Mouse (Mus musculus): Measurements from ENCODE around the gene Zbtb44. TPM values are rescaled to one million over a fixed set of nuclear protein-coding genes. Genes with fewer than 3 reads are reported as not detected.
A peak's percentile ranks its signal among the peaks of the same experiment; 100 is the strongest.

The Zbtb44 gene
- polyA plus RNA-seq, 1 experiment: 98.2 TPM

DNA sequence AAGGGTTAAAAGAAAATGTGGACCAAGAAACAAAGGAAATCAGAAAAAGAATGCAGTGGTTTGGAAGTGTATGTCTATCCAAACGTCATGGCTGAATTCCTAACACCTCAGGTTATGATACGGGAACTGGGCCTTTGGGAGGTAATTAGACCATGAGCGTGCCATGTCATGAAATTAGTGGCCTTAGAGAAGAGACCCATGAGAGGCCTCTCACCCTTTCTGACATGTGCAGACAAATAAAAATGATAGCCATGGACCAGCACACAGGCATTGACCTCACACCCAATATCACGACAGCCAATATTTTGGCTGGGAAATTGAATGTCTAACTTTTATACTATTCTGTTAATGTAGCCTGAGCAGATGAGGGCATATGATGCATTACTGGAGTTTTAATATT lies 27.9 kb upstream of the Zbtb44 start:
- H3K4me1 ChIP-seq (ENCODE audit: control insufficient read depth, insufficient read depth, low read length): no peaks in the 10 kb centered on the region
- TF ChIP-seq EP300 (IDR thresholded peaks at IDR 0.05; ENCODE audit: insufficient read depth, low read depth, low read length) (no peak), CTCF (IDR thresholded peaks at IDR 0.05; ENCODE audit: low read depth, low read length) (no peak), POLR2A (IDR thresholded peaks at IDR 0.05; ENCODE audit: insufficient read depth, low read length) (no peak)
- no peaks in the 10 kb centered on the region for H3K27me3 ChIP-seq (ENCODE audit: control insufficient read depth, insufficient read depth, low read length, poor library complexity, severe bottlenecking)
- H3K36me3 ChIP-seq (ENCODE audit: control insufficient read depth, insufficient read depth, low read length, poor library complexity, severe bottlenecking): no peaks in the 10 kb centered on the region
- H3K9me3 ChIP-seq (replicated peaks; ENCODE audit: control insufficient read depth, insufficient read depth, low read length, poor library complexity, severe bottlenecking): no peaks in the 10 kb centered on the region
- H3K9ac ChIP-seq (ENCODE audit: low read depth, poor library complexity, severe bottlenecking): no peak overlapping the region
- no peak overlapping the region for H3K27ac ChIP-seq (ENCODE audit: insufficient read depth, low read length)
- H3K4me3 ChIP-seq (ENCODE audit: low read depth, low read length): no peak overlapping the region

DNA sequence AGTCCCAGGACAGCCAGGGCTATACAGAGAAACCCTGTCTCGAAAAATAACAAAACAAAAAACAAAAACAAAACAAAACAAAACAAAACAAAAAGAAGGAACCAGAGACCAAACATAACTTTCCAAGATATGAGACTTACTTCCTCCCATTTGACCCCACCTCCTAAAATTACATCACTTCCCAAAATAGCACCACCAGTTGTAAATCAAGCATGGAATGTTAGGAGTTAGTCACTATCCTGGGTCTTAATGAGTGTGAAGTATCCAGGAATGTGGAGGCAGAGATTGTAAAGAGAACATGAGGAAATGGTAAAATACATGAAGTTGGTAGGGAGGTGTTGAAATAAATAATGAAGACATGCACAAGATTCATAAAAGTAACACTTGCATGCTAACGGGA lies 21.1 kb upstream of the Zbtb44 start:
- peak overlapping the region; percentile 11; the same call in 1 of the 2 replicates for H3K9ac ChIP-seq (ENCODE audit: low read depth, poor library complexity, severe bottlenecking)
- no peaks in the 10 kb centered on the region for H3K36me3 ChIP-seq (ENCODE audit: control insufficient read depth, insufficient read depth, low read length, poor library complexity, severe bottlenecking)
- no peak overlapping the region for H3K4me3 ChIP-seq (ENCODE audit: low read depth, low read length)
- peak overlapping the region; percentile 90 for H3K27ac ChIP-seq (ENCODE audit: insufficient read depth, low read length)
- peaks cover 9% of the 10 kb centered on the region for H3K4me1 ChIP-seq (ENCODE audit: control insufficient read depth, insufficient read depth, low read length)
- H3K27me3 ChIP-seq (ENCODE audit: control insufficient read depth, insufficient read depth, low read length, poor library complexity, severe bottlenecking): no peaks in the 10 kb centered on the region
- TF ChIP-seq EP300 (IDR thresholded peaks at IDR 0.05; ENCODE audit: insufficient read depth, low read depth, low read length) (no peak), CTCF (IDR thresholded peaks at IDR 0.05; ENCODE audit: low read depth, low read length) (no peak), POLR2A (IDR thresholded peaks at IDR 0.05; ENCODE audit: insufficient read depth, low read length) (no peak)
- no peaks in the 10 kb centered on the region for H3K9me3 ChIP-seq (replicated peaks; ENCODE audit: control insufficient read depth, insufficient read depth, low read length, poor library complexity, severe bottlenecking)

DNA sequence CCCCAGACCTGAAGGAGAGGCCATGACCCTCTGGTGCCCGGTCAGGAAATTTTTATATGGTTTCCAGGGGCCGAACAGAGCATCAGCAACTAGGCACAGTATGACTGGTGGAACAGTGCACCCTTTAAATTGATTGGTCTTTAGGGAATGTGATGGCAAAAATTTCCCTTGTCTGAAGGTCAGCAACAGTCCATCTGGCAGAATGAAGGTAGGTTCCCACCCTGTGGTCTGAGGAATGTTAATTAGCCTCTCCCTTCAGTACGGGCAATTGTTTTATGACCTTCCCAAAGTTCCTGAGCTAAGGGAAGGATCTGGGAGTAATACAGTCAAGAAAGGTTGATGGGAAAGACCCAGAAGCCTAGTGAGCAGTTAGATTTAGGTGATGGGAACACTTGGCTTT lies 20.4 kb upstream of the Zbtb44 start:
- H3K36me3 ChIP-seq (ENCODE audit: control insufficient read depth, insufficient read depth, low read length, poor library complexity, severe bottlenecking): no peaks in the 10 kb centered on the region
- peak overlapping the region; percentile 11; the same call in 1 of the 2 replicates for H3K9ac ChIP-seq (ENCODE audit: low read depth, poor library complexity, severe bottlenecking)
- no peak overlapping the region for H3K4me3 ChIP-seq (ENCODE audit: low read depth, low read length)
- no peaks in the 10 kb centered on the region for H3K9me3 ChIP-seq (replicated peaks; ENCODE audit: control insufficient read depth, insufficient read depth, low read length, poor library complexity, severe bottlenecking)
- peak overlapping the region; percentile 90 for H3K27ac ChIP-seq (ENCODE audit: insufficient read depth, low read length)
- peaks cover 10% of the 10 kb centered on the region for H3K4me1 ChIP-seq (ENCODE audit: control insufficient read depth, insufficient read depth, low read length)
- no peaks in the 10 kb centered on the region for H3K27me3 ChIP-seq (ENCODE audit: control insufficient read depth, insufficient read depth, low read length, poor library complexity, severe bottlenecking)
- TF ChIP-seq EP300 (IDR thresholded peaks at IDR 0.05; ENCODE audit: insufficient read depth, low read depth, low read length) (0 out of 2 replicates have a peak, but pooled peaks have one; percentile 45), POLR2A (IDR thresholded peaks at IDR 0.05; ENCODE audit: insufficient read depth, low read length) (no peak), CTCF (IDR thresholded peaks at IDR 0.05; ENCODE audit: low read depth, low read length) (no peak)

DNA sequence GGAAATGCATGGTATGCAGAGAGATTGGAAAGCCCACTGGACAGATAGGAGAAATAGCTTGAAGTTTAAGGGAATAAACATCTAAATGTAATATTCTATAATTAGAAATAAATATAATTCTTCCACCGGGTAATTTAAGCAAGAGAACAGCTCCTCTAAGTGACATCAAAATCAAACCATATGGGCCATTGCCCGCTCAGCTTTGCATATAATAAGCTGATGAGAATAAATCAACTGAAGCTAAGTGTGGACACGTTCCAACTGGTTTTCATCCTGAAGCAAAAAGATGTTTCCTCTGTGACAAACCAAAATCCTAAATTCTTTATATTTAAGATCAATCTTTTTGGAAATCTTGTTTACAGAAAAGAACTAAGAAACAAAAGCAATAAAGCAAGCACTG lies 19.7 kb upstream of the Zbtb44 start:
- TF ChIP-seq EP300 (IDR thresholded peaks at IDR 0.05; ENCODE audit: insufficient read depth, low read depth, low read length): no peak
- no peak for TF ChIP-seq POLR2A (IDR thresholded peaks at IDR 0.05; ENCODE audit: insufficient read depth, low read length)
- no peak for TF ChIP-seq CTCF (IDR thresholded peaks at IDR 0.05; ENCODE audit: low read depth, low read length)
- no peaks in the 10 kb centered on the region for H3K27me3 ChIP-seq (ENCODE audit: control insufficient read depth, insufficient read depth, low read length, poor library complexity, severe bottlenecking)
- peak overlapping the region; percentile 14; the same call in 1 of the 2 replicates for H3K9ac ChIP-seq (ENCODE audit: low read depth, poor library complexity, severe bottlenecking)
- H3K36me3 ChIP-seq (ENCODE audit: control insufficient read depth, insufficient read depth, low read length, poor library complexity, severe bottlenecking): no peaks in the 10 kb centered on the region
- H3K27ac ChIP-seq (ENCODE audit: insufficient read depth, low read length): peak overlapping the region; percentile 90
- peaks cover 10% of the 10 kb centered on the region for H3K4me1 ChIP-seq (ENCODE audit: control insufficient read depth, insufficient read depth, low read length)
- no peak overlapping the region for H3K4me3 ChIP-seq (ENCODE audit: low read depth, low read length)
- no peaks in the 10 kb centered on the region for H3K9me3 ChIP-seq (replicated peaks; ENCODE audit: control insufficient read depth, insufficient read depth, low read length, poor library complexity, severe bottlenecking)

DNA sequence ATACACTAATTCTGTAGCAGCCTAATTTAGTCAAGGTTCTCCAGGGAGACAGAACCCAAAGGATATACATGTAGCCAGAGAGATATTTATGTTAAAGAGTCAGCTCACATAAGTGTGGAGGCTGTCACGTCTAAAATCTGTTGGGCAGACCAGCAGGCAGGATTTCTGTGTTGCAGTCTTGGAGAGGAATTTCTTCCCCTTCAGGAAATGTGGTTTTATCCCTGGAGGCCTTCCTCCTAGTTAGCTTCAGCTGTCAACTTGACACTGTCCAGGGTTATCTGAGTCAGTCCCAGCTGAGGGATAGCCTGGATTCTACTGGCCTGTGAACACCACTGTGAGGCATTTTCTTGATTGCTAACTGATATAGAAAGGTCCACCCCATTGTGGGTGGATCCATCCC lies 18.9 kb upstream of the Zbtb44 start:
- no peaks in the 10 kb centered on the region for H3K9me3 ChIP-seq (replicated peaks; ENCODE audit: control insufficient read depth, insufficient read depth, low read length, poor library complexity, severe bottlenecking)
- H3K27ac ChIP-seq (ENCODE audit: insufficient read depth, low read length): peak overlapping the region; percentile 90
- H3K27me3 ChIP-seq (ENCODE audit: control insufficient read depth, insufficient read depth, low read length, poor library complexity, severe bottlenecking): no peaks in the 10 kb centered on the region
- H3K36me3 ChIP-seq (ENCODE audit: control insufficient read depth, insufficient read depth, low read length, poor library complexity, severe bottlenecking): peaks cover 2% of the 10 kb centered on the region; the same call in 1 of the 2 replicates
- peak overlapping the region; percentile 75; the same call in 1 of the 2 replicates for H3K9ac ChIP-seq (ENCODE audit: low read depth, poor library complexity, severe bottlenecking)
- H3K4me1 ChIP-seq (ENCODE audit: control insufficient read depth, insufficient read depth, low read length): peaks cover 10% of the 10 kb centered on the region
- TF ChIP-seq EP300 (IDR thresholded peaks at IDR 0.05; ENCODE audit: insufficient read depth, low read depth, low read length): no peak
- no peak for TF ChIP-seq POLR2A (IDR thresholded peaks at IDR 0.05; ENCODE audit: insufficient read depth, low read length)
- no peak for TF ChIP-seq CTCF (IDR thresholded peaks at IDR 0.05; ENCODE audit: low read depth, low read length)
- no peak overlapping the region for H3K4me3 ChIP-seq (ENCODE audit: low read depth, low read length)

DNA sequence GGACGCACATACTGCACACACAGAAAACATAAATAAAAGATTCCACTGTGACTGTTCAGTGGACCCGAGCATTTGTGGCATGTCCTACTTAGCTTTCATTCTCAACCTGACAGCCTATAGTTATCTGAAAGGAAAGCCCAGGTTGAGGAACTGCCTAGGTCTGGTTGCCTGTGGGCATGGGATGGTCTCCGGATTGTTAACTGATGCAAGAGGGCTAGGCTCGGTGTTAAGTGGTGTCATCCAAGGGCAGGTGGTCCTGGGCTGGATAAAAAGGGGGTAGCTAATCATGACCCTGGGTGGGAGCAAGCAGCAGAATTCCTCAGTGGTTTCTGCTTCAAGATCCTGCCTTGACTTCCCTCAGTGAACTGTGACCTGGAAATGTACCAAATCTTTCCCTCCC lies 17.8 kb upstream of the Zbtb44 start:
- Histone ChIP-seq H3K9me3 (replicated peaks; ENCODE audit: control insufficient read depth, insufficient read depth, low read length, poor library complexity, severe bottlenecking) (no peaks in the 10 kb centered on the region), H3K27me3 (ENCODE audit: control insufficient read depth, insufficient read depth, low read length, poor library complexity, severe bottlenecking) (no peaks in the 10 kb centered on the region), H3K36me3 (ENCODE audit: control insufficient read depth, insufficient read depth, low read length, poor library complexity, severe bottlenecking) (peaks cover 2% of the 10 kb centered on the region; the same call in 1 of the 2 replicates), H3K4me3 (ENCODE audit: low read depth, low read length) (no peak overlapping the region), H3K4me1 (ENCODE audit: control insufficient read depth, insufficient read depth, low read length) (peaks cover 10% of the 10 kb centered on the region), H3K27ac (ENCODE audit: insufficient read depth, low read length) (peak overlapping the region; percentile 90), H3K9ac (ENCODE audit: low read depth, poor library complexity, severe bottlenecking) (peak overlapping the region; percentile 75)
- TF ChIP-seq CTCF (IDR thresholded peaks at IDR 0.05; ENCODE audit: low read depth, low read length): no peak
- TF ChIP-seq POLR2A (IDR thresholded peaks at IDR 0.05; ENCODE audit: insufficient read depth, low read length): no peak
- TF ChIP-seq EP300 (IDR thresholded peaks at IDR 0.05; ENCODE audit: insufficient read depth, low read depth, low read length): peak; percentile 82

Measured in ES-Bruce4 (cell line).